Mouse (Mus musculus) G1E (cell line): Measurements from ENCODE around the gene Cct8l1.

ENCODE experiments used
- CTCF ChIP-seq: IDR thresholded peaks from 2 replicates; pipeline ENCODE4 v1.5.1; 2012; ENCODE audit warnings: low read depth, low read length, inconsistent platforms, mixed read lengths
- GATA1 ChIP-seq: IDR thresholded peaks from 2 replicates; pipeline ENCODE4 v1.6.1; 2012; ENCODE audit warnings: borderline replicate concordance, low read length, inconsistent platforms, mixed read lengths
- GATA2 ChIP-seq: IDR thresholded peaks from 2 replicates; pipeline ENCODE4 v1.6.1; 2012; ENCODE audit warnings: low read depth, low read length, inconsistent platforms, borderline replicate concordance

DNA sequence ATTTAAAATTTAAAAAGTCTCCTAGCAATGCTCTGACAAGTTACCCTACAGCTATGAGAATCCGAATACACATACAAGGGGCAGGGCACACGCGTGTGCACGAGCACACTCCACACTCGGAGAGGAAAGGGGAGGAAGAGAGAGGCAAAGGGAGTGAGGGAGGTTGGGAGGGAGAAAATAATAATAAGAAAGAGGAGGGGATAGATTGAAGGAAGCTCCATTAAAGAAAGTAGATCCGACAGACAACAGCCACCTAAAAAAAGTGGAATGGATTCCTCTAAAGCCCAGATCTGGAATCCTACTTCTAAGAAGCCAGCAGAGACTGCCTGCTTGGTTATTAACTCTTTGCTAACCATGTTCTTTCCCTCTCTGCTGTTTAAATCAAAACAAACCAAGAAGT lies 43.8 kb upstream of the Cct8l1 start:
- TF ChIP-seq CTCF (no peak), GATA2 (no peak), GATA1 (no peak)
